Mouse (Mus musculus) embryonic facial prominence, embryonic 10.5 days (tissue): ENCODE measurements around the gene Nisch. TPM values are rescaled to one million over a fixed set of nuclear protein-coding genes. Genes with fewer than 3 reads are reported as not detected.
A peak's percentile ranks its signal among the peaks of the same experiment; 100 is the strongest.

ENCODE experiments used
- DNase-seq: peaks from one replicate; pipeline ENCODE4 v3.0.0-alpha.2; 2017; ENCODE audit warnings: low spot score
- H3K27ac ChIP-seq: fragments of 300-500 bp; sonication (generic); replicated peaks from 2 replicates; pipeline ENCODE4 v1.5.1; 2016; ENCODE audit warnings: mild to moderate bottlenecking
- H3K27me3 ChIP-seq: fragments of 300-500 bp; sonication (generic); replicated peaks from 2 replicates; pipeline ENCODE4 v1.6.1; 2016; ENCODE audit warnings: low read depth, mild to moderate bottlenecking; ENCODE audit not compliant: poor library complexity, severe bottlenecking
- H3K36me3 ChIP-seq: fragments of 300-500 bp; sonication (generic); replicated peaks from 2 replicates; pipeline ENCODE4 v1.6.1; 2016; ENCODE audit warnings: mild to moderate bottlenecking, moderate library complexity
- H3K4me1 ChIP-seq: fragments of 300-500 bp; sonication (generic); 2 replicates; pipeline ENCODE4 v1.6.1; 2016
- H3K4me3 ChIP-seq: fragments of 300-500 bp; sonication (generic); 2 replicates; pipeline ENCODE4 v1.5.1; 2016; ENCODE audit warnings: mild to moderate bottlenecking, moderate library complexity
- H3K9me3 ChIP-seq: fragments of 300-500 bp; sonication (generic); 2 replicates; pipeline ENCODE4 v1.6.1; 2016; ENCODE audit warnings: mild to moderate bottlenecking
- WGBS: fragments of 180-500 bp; shearing (Covaris S2); methylation state at CpG from one replicate; pipeline ENCODE4 v1.1.7; 2016; 5-methylcytosine and 5-hydroxymethylcytosine counted together
- polyA plus RNA-seq: library from polyadenylated mRNA; unstranded; fragments of >200 nt; fragmentation: Nextera tagmentation; extraction: Ambion mirVana; gene quantifications from 2 replicates; pipeline ENCODE4 v1.2.1, GENCODE M21; 2016

Gene Nisch
- polyA plus RNA-seq = 476 and 493 TPM in 2 replicates

DNA sequence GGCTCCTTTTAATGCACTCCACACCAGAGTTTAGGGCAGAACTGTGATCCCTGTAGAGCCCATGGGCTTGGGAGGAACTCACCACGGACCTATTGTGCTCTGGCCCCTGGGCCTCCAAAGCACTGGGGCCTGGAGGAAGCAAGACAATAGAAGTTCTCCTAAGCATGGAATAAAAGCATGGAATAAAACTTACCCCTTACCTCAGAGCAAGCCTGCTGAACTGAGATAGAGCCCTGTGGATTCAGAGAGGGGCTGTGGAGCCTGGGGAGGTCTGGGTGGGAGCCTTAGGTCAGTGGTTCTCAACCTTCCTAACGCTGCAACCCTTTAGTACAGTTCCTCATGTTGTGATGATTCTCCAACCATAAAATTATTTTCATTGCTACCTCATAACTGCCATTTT, at the start of gene Nisch:
TSS of gene Nisch (minus strand) at position 101 of the 400 bp plus-strand sequence.
- 67% methylated on average over 2 of the region's 2 CpGs for WGBS
- H3K9me3 ChIP-seq = no peaks in the 10 kb centered on the region
- H3K4me1 ChIP-seq = peaks cover 50% of the 10 kb centered on the region
- peak within 1 kb of the TSS; percentile 72 for H3K27ac ChIP-seq
- DNase-seq = no peak
- peak within 1 kb of the TSS; percentile 31; the same call in 1 of the 2 replicates for H3K4me3 ChIP-seq
- H3K36me3 ChIP-seq = no peaks in the 10 kb centered on the region
- H3K27me3 ChIP-seq = peaks cover 14% of the 10 kb centered on the region; the same call in 1 of the 2 replicates

DNA sequence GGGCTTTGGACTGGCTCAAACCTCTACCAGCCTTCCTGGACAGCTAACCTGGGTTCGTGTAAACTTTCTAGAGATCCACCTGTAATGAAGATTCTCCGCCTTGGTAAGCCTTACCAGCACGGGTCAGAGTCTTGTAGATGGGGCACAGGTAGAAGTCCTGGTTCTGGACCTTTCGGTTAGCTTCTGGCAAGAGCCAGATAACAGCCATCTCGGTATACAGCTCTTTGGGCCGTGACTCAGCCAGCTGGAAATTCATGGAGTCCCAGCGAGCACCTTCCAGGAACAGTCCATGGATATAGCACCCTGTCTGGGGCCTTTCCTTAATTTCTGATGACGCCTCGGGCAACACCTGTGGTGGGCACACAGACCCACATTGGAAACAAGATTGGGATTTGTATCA, 44.2 kb upstream of the Nisch start:
- Histone ChIP-seq H3K4me1 (no peaks in the 10 kb centered on the region), H3K36me3 (peaks cover 81% of the 10 kb centered on the region), H3K9me3 (no peaks in the 10 kb centered on the region), H3K27ac (no peak overlapping the region), H3K4me3 (no peak overlapping the region), H3K27me3 (no peaks in the 10 kb centered on the region)
- 90% methylated on average over 9 of the region's 9 CpGs for WGBS
- no peak for DNase-seq

DNA sequence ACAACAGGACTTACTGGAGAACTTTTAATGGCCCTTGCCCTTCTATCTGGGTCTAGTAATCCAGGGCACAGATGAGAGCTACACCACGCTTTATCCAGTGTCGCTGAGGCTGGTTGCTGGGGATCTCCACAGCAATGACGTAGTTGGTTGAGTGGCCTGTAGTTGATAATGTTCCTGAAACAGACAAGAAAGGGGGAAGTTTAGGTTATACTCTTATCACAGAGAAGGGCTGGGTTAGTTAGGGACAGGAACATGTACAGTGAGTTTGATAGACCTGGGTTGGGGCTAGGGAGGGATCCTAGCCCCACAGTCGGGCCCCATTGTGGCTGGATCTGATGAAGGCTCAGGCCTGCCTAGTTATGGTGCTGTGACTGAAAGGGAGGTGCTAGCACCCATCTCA, 43.6 kb upstream of the Nisch start:
- DNase-seq = no peak
- Histone ChIP-seq H3K4me3 (no peak overlapping the region), H3K4me1 (no peaks in the 10 kb centered on the region), H3K36me3 (peaks cover 86% of the 10 kb centered on the region), H3K9me3 (no peaks in the 10 kb centered on the region), H3K27me3 (no peaks in the 10 kb centered on the region), H3K27ac (no peak overlapping the region)
- WGBS = 98% methylated on average over 4 of the region's 4 CpGs

DNA sequence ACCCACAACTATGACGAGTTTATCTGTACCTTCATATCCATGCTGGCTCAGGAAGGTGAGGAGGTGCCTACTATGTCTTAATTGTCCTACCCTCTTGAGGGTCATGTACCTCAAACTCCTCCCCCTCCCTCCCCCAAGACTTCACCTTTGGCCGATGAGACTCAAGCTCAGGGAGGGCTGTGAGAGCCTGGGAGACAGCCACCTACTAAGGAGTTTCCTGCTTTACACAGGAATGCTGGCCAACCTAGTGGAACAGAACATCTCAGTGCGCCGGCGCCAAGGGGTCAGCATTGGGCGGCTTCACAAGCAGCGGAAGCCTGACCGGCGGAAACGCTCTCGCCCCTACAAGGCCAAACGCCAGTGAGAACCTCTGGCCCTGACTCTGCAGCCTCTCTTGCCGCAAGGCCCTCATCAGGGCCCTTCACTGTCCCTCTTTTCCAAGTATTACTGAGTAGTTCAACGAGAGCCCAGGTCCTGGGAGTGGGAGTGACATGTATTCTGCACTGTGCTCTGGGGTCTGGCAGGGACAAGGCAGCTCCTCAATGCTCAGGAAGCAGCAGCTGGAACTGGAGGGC, 41.8 kb upstream of the Nisch start:
- DNase-seq = no peak
- no peaks in the 10 kb centered on the region for H3K27me3 ChIP-seq
- WGBS = 94% methylated on average over 14 of the region's 14 CpGs
- peaks cover 100% of the 10 kb centered on the region for H3K36me3 ChIP-seq
- no peaks in the 10 kb centered on the region for H3K9me3 ChIP-seq
- no peak overlapping the region for H3K27ac ChIP-seq
- no peak overlapping the region for H3K4me3 ChIP-seq
- H3K4me1 ChIP-seq = no peaks in the 10 kb centered on the region

DNA sequence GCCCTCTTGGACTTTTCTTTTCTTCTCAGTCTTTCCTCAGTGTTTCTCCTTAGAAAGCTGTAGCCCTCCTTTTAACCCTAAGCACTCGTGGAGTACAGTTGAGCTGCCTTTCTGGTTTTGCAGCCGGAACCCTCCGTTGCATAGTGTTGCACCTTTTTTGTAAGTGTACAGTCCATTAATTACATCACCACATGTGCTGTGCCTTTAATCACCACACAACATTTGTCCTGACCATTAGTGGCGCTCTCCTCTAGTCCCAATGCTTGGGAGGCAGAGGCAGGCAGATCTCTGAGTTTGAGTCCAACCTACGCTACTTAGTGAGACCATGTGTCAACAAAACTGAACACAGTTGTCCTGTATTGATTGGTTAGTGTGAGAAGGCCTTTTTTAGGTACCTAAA, 35.3 kb upstream of the Nisch start:
- 88% methylated on average over 5 of the region's 5 CpGs for WGBS
- H3K4me1 ChIP-seq = peaks cover 26% of the 10 kb centered on the region
- no peak for DNase-seq
- peak overlapping the region; percentile 97 for H3K27ac ChIP-seq
- peak overlapping the region; percentile 88 for H3K4me3 ChIP-seq
- H3K27me3 ChIP-seq = no peaks in the 10 kb centered on the region
- H3K9me3 ChIP-seq = no peaks in the 10 kb centered on the region
- peaks cover 47% of the 10 kb centered on the region for H3K36me3 ChIP-seq

DNA sequence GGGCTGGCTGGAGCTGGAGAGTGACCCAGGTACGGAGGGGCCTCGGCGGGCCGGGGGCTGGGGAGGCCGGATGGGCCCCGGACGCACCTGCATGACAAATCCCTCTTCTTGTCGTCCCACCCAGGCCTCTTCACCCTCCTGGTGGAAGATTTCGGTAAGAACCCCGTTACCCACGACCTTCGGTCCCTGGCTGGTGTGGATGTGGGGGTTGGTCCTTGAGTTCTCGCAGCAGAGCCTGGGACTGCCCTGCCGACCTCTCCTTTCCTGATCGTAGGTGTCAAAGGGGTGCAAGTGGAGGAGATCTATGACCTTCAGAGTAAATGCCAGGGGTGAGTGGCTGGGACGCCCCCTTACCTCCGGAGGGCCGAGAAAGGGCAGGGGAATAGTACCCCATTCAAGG, 34.9 kb upstream of the Nisch start:
- Histone ChIP-seq H3K4me1 (peaks cover 26% of the 10 kb centered on the region), H3K27me3 (no peaks in the 10 kb centered on the region), H3K27ac (peak overlapping the region; percentile 97), H3K9me3 (no peaks in the 10 kb centered on the region), H3K36me3 (peaks cover 42% of the 10 kb centered on the region), H3K4me3 (peak overlapping the region; percentile 88)
- 2% methylated on average over 18 of the region's 18 CpGs for WGBS
- DNase-seq = no peak

DNA sequence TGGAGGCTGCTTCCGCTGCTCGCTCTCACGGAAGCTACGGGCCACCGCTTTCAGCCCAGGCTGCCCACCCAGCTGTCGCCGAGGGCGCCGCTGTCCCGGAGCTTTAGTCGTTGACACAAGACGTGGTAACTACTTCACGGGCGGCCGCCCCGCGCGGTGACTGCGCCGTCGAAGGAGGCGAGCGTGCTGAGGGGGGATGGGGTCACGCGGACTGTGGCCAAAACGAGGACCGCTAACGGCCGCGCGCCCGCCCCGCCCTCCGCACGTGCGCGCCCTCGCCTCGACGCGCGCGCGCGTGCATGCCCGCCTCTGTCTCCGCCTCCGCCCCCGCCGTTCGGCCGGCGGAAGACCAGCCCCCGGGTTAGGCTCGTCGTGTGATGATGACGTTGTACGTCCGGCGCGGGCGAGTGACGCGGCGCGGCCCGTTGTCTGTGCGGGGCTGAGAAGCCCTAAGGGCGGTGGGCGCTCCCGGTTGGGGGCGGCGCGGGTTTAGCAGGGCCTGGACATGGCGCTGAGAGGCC, 34.4 kb upstream of the Nisch start, which contains the start of the genes Phf7 and Bap1:
TSS of gene Phf7 (minus strand) at position 234 of the 521 bp plus-strand sequence.
TSS of gene Bap1 (plus strand) at position 367 of the 521 bp plus-strand sequence.
- peak within 1 kb of the TSS; percentile 97 for H3K27ac ChIP-seq
- H3K36me3 ChIP-seq = peaks cover 37% of the 10 kb centered on the region
- no peaks in the 10 kb centered on the region for H3K9me3 ChIP-seq
- peak within 1 kb of the TSS; percentile 88 for H3K4me3 ChIP-seq
- peaks cover 26% of the 10 kb centered on the region for H3K4me1 ChIP-seq
- peak; percentile 98 for DNase-seq
- WGBS = under 1% methylated on average over 75 of the region's 75 CpGs
- no peaks in the 10 kb centered on the region for H3K27me3 ChIP-seq

DNA sequence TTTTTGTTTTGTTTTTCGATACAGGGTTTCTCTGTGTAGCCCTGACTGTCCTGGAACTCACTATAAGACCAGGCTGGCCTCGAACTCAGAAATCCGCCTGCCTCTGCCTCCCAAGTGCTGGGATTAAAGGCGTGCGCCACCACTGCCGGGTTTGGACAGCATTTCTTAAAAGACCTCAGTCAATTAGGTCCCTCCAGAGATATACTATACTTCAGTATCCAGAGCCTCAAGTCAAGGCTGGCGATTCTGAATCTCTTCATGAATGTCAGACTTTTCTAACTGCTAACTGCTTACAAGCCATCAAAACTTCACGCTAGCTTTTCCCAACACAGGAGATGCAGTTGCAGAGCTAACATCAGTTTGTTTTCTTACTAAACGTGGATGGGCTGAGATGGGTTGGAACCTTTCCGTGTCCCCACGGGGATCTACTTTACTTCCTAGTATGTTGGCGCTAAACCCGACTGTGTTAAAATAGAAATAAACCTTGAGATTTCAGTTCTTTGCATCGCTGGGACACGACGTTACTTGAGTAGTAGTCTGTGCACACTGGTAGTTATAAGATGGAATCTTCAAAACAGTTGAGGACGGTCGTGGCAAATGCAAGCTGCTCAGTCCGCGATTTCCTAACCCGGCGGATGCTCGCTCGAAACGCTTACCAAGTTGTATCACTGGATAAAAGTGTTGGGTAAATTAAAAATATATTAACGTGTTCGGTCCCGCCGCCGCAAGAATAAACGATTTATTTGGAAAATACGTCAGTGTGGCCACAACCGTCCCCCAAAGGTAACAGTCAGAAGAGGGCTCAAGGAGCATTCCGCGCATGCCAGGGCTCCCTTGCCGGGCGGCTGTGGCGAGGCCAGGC, 33.7 kb upstream of the Nisch start:
- Histone ChIP-seq H3K27ac (peak overlapping the region; percentile 97), H3K4me3 (peak overlapping the region; percentile 88), H3K4me1 (peaks cover 26% of the 10 kb centered on the region), H3K36me3 (peaks cover 30% of the 10 kb centered on the region), H3K27me3 (no peaks in the 10 kb centered on the region), H3K9me3 (no peaks in the 10 kb centered on the region)
- WGBS = 22% methylated on average over 38 of the region's 38 CpGs
- no peak for DNase-seq

DNA sequence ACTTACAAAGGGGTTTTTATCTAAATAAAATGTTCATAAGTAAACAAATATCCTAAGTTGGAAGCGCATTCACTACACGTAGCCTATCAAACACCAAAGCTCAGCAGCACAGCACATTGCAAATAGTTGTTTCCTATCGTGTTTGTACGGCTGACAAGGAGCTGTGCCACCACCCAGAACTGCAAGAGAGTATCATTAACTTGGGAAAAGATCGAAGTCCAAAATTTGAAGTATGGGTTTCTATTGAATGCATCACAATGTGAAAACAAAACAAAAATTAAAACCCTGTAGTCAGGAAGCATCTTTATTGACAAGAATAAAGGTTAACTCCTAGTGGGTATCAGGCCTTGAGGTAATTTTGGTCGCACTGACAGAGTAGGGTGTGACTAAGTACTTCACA, 31.6 kb upstream of the Nisch start:
- WGBS = 90% methylated on average over 6 of the region's 6 CpGs
- H3K4me1 ChIP-seq = peaks cover 26% of the 10 kb centered on the region
- no peak overlapping the region for H3K4me3 ChIP-seq
- no peaks in the 10 kb centered on the region for H3K27me3 ChIP-seq
- no peak overlapping the region for H3K27ac ChIP-seq
- DNase-seq = no peak
- H3K9me3 ChIP-seq = no peaks in the 10 kb centered on the region
- H3K36me3 ChIP-seq = peaks cover 10% of the 10 kb centered on the region

DNA sequence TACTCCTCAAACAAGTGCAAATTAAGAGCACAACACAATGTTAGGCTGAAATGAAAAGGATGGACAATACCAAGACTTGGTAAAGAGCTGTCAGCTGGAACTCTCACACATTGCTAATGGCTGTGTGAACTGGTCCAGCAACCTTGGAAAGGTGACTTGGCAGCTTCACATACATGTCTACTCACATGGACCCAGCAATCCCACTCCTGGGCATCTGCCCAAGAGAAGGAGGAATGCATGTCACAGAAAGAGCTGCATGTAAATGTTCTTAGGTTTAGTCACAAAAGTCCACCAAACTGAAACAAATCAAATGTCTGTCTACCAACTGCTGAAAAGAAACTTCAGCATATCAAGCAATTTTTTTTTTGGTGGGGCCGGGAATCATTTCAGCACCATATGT, 29.2 kb upstream of the Nisch start:
- no peak overlapping the region for H3K27ac ChIP-seq
- DNase-seq = no peak
- 81% methylated on average over 1 of the region's 1 CpGs for WGBS
- no peaks in the 10 kb centered on the region for H3K27me3 ChIP-seq
- H3K4me1 ChIP-seq = peaks cover 13% of the 10 kb centered on the region
- H3K36me3 ChIP-seq = no peaks in the 10 kb centered on the region
- no peak overlapping the region for H3K4me3 ChIP-seq
- no peaks in the 10 kb centered on the region for H3K9me3 ChIP-seq

DNA sequence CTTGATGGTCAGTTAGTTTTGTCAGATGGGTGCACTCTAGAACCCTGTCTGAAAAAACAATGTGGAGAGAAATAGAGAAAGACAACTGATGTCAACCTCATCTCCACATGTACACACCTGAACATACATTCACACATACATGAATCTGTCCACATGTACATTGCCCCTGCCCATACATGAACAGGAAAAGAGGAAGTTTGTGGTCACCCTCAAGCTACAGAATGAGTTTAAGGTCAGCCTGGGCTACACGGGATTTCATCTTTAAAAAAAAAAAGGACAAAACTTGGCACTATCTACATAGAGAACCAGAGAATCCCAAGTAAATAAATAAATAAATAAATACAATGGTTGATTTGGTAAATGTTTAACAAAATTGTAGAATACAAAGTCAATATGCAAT, 28.0 kb upstream of the Nisch start:
- WGBS = 81% methylated on average over 1 of the region's 1 CpGs
- DNase-seq = no peak
- H3K36me3 ChIP-seq = 0 out of 2 replicates have a peak, but pooled peaks cover 3% of the 10 kb centered on the region

DNA sequence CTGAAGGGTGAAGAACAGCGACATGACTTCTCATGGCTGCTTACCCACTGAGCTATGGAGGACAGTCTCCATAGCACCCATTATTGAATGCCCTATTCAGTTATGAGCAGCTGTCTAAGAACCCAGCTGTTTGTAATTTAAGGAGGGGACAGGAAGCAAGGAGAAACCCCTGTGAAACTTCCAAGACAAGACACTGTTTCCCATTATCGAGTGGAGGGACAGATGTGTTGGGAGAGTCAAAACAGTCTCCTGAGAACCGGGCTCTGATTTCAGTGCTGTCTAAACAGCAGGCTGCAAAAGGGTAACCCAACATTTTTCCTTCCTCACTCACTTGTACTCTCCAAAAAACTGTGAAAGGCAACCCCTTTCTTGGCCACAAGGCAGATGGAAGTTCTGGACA, 23.8 kb upstream of the Nisch start:
- H3K27ac ChIP-seq = no peak overlapping the region
- peaks cover 7% of the 10 kb centered on the region; the same call in 1 of the 2 replicates for H3K36me3 ChIP-seq
- H3K9me3 ChIP-seq = no peaks in the 10 kb centered on the region
- peaks cover 11% of the 10 kb centered on the region for H3K4me1 ChIP-seq
- no peaks in the 10 kb centered on the region for H3K27me3 ChIP-seq
- H3K4me3 ChIP-seq = no peak overlapping the region
- no peak for DNase-seq
- WGBS = 49% methylated on average over 3 of the region's 3 CpGs

More for the DNA sequence above, 28.0 kb upstream of the Nisch start:
- no peaks in the 10 kb centered on the region for H3K27me3 ChIP-seq
- no peak overlapping the region for H3K27ac ChIP-seq
- no peak overlapping the region for H3K4me3 ChIP-seq
- no peaks in the 10 kb centered on the region for H3K9me3 ChIP-seq
- peaks cover 13% of the 10 kb centered on the region for H3K4me1 ChIP-seq
